Mouse (Mus musculus) kidney, postnatal 25 days (tissue): ENCODE measurements around the gene Rbm33.
A peak's percentile ranks its signal among the peaks of the same experiment; 100 is the strongest.

Experiments used
- DNase-seq, 2 experiments: peaks; one replicate each; pipeline ENCODE4 v3.0.0; 2021; ENCODE audit warnings: mixed read lengths in 2 of 2

Rbm33 gene

GRCm38 (mm10) chr5:28329024-28329806 lies 12.3 kb downstream of the Rbm33 start:
- DNase-seq, result peak; percentile 25 to 45

GRCm38 (mm10) chr5:28333731-28334130 lies 16.8 kb downstream of the Rbm33 start:
- peak; percentile 21 to 47 for DNase-seq

GRCm38 (mm10) chr5:28351857-28352513 lies 35.1 kb downstream of the Rbm33 start:
- DNase-seq, result no peak

GRCm38 (mm10) chr5:28355614-28356013 lies 38.7 kb downstream of the Rbm33 start:
- DNase-seq, result no peak

- DNase-seq, result no peak
Measured at GRCm38 (mm10) chr5:28360745-28361144, 43.8 kb downstream of the Rbm33 start.

GRCm38 (mm10) chr5:28368056-28368455 lies 51.1 kb downstream of the Rbm33 start:
- no peak for DNase-seq

GRCm38 (mm10) chr5:28370836-28371235 lies 53.9 kb downstream of the Rbm33 start:
- DNase-seq, result no peak

- no peak for DNase-seq
Measured at GRCm38 (mm10) chr5:28372172-28372664, 55.3 kb downstream of the Rbm33 start.

- DNase-seq, result peak in 1 of 2 experiments; percentile 10
Measured at GRCm38 (mm10) chr5:28373498-28374427, 56.8 kb downstream of the Rbm33 start.

GRCm38 (mm10) chr5:28377299-28377698 lies 60.4 kb downstream of the Rbm33 start:
- DNase-seq, result no peak

GRCm38 (mm10) chr5:28382289-28382688 lies 65.4 kb downstream of the Rbm33 start:
- no peak for DNase-seq

GRCm38 (mm10) chr5:28386783-28387182 lies 69.9 kb downstream of the Rbm33 start:
- DNase-seq, result no peak

GRCm38 (mm10) chr5:28387531-28388179 lies 70.7 kb downstream of the Rbm33 start:
- no peak for DNase-seq

- peak; percentile 58 to 89 for DNase-seq
Measured at GRCm38 (mm10) chr5:28388184-28388583, 71.3 kb downstream of the Rbm33 start.

GRCm38 (mm10) chr5:28390189-28390588 lies 73.3 kb downstream of the Rbm33 start:
- DNase-seq, result no peak

GRCm38 (mm10) chr5:28397344-28397743 lies 80.4 kb downstream of the Rbm33 start:
- no peak for DNase-seq

- no peak for DNase-seq
Measured at GRCm38 (mm10) chr5:28398736-28399135, 81.8 kb downstream of the Rbm33 start.

GRCm38 (mm10) chr5:28399451-28400115 lies 82.7 kb downstream of the Rbm33 start:
- DNase-seq, result no peak

GRCm38 (mm10) chr5:28402756-28403155 lies 85.8 kb downstream of the Rbm33 start:
- DNase-seq, result no peak

- DNase-seq, result no peak
Measured at GRCm38 (mm10) chr5:28406662-28407061, 89.7 kb downstream of the Rbm33 start.

GRCm38 (mm10) chr5:28412006-28412685 lies 95.2 kb downstream of the Rbm33 start:
- no peak for DNase-seq
